Mouse (Mus musculus) heart, adult 11 months (tissue): ENCODE measurements around the gene Ugt1a5.

Experiments used
- DNase-seq: peaks from one replicate; pipeline ENCODE4 v3.0.0; 2022

Gene Ugt1a5

GRCm38 (mm10) chr1:88264237-88264868 lies 98.5 kb downstream of the Ugt1a5 start:
- DNase-seq: no peak

DNA sequence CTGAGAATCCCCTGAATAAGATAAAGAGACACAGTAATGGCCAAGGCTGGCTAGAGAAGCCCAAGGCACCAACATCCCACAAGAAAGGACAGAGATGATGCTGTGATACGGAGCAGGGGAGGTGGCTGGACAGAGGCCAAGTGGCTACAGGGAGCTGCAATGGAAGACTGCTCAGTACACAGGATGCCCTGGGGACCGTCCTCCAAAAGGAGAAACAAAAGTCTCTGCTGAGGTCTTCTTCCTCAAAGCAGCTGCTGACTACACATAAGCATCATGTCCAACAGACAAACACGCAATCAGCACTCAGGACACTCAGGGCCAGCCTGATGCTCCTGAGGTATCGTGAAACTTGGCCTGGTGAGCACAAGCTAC lies 99.0 kb downstream of the Ugt1a5 start:
- DNase-seq: no peak

DNA sequence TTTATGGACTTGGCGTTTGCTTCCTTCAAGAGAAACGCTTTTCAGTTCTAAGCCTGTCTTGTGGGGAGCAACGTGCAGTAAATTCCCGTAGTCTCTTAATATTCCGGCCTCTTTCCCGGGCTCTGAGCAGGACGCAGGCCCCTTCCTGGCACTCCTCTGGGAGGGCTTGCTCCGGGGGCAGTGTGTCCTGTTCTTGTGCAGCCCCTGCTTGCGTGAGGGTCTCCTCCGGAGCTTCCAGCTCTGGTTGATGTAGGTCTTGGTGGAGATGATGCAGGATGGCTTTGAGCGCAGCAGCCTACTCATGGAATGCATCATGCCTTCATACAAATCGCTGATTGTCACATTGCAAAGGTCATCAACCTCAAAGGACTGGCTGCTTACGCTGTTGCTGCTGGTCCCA lies 100.3 kb downstream of the Ugt1a5 start:
- no peak for DNase-seq

DNA sequence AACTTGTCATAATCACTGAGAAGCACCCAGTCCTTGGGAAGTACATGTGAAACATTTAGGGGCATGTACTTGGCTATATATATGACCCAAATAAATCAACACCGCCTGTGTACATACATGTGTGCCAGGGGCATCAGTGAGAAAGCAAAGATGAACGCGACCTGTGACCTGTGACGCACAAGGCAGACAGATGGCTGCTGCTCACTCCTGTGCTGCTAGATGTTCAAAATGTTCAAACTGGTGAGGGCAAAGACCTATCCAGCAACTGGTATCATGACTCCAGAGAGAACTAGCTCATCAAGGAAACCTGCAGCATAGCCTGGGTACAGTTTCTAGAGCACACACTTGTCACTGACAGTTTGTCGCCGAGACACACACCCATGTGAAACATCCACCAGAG lies 101.7 kb downstream of the Ugt1a5 start:
- no peak for DNase-seq

- DNase-seq: no peak
Observed at GRCm38 (mm10) chr1:88268070-88268469, 102.3 kb downstream of the Ugt1a5 start.
